Mouse (Mus musculus) spleen, adult 2 months (tissue): ENCODE measurements at regions not wholly inside any gene's neighbourhood (a gene's known extent, or its start where the extent isn't known, plus 50 kb on each side); places are given as distances from the start of the nearest gene placed in this dataset.

Experiments
- CTCF ChIP-seq: fragments of 200-500 bp; IDR thresholded peaks from 2 replicates; pipeline ENCODE4 v1.5.1; 2011; ENCODE audit warnings: mild to moderate bottlenecking, inconsistent platforms; ENCODE audit not compliant: insufficient read depth, insufficient read length, insufficient replicate concordance; ENCODE audit errors: extremely low read depth
- POLR2A ChIP-seq: fragments of 200-500 bp; IDR thresholded peaks from 2 replicates; pipeline ENCODE4 v1.6.1; 2011; ENCODE audit warnings: low read depth, low read length, inconsistent platforms

DNA sequence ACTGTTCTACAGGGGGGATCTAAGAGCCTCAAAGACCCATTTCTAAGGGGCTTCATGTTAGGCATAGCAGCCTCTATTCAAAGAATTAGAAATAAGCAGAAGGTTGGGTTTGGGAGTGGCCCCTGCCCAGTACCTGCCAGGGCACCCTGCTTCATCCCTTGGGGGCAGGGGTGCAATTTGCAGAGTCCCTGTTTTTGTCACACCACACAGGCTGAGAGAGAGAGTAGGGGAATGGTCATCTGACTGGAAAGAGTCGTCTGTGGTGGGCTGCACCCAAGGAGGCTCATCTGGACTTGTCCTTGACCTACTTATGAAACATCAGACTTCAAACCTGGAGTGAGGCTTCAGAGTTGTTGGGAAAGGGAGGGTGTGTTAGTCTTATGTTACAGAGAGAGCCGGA is 382.3 kb downstream of the Vrk1 start:
- TF ChIP-seq CTCF (no peak), POLR2A (no peak)
